In the genomic region with DNA sequence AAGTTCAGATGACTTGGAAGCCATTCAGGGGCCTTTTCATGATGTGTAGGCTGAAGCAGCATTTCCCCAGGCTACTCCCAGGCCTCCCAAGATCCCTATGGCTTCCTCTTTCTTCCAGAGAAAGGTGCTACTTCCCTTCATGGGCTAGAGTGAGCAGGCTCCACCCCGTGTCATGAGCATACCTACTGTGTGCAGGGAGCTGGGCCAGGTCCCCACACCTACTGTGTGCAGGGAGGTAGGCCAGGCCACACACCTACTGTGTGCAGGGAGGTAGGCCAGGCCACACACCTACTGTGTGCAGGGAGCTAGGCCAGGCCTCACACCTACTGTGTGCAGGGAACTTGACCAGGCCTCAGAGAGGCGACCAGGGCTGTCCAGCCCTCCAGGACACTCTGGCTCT, we compare ENCODE assay signal across 14 mouse cellular contexts.
"Had no signal": no experiment of that assay in that cellular context is flagged by ENCODE, and none has a peak within 500 bp of the region (broad histone marks: within the 10 kb centered on the region; RNA-seq: fewer than 3 reads in every experiment).

No protein-coding gene starts in this region.

- H3K9me3 ChIP-seq: limb, embryonic 15.5 days; liver, embryonic 12.5 days; lung, embryonic 15.5 days; midbrain, embryonic 15.5 days; neural tube, embryonic 13.5 days had no signal

- H3K27ac ChIP-seq: kidney, postnatal 0 days; left cerebral cortex, adult 2 months; limb, embryonic 15.5 days; liver, embryonic 12.5 days; lung, embryonic 15.5 days; midbrain, embryonic 15.5 days; neural tube, embryonic 13.5 days had no signal

- H3K9ac ChIP-seq: limb, embryonic 15.5 days; liver, embryonic 12.5 days; lung, embryonic 15.5 days; midbrain, embryonic 15.5 days; neural tube, embryonic 13.5 days had no signal

- H3K4me2 ChIP-seq: limb, embryonic 15.5 days; liver, embryonic 12.5 days; lung, embryonic 15.5 days; midbrain, embryonic 15.5 days; neural tube, embryonic 13.5 days had no signal

- H3K4me3 ChIP-seq: left cerebral cortex, adult 2 months; limb, embryonic 15.5 days; liver, embryonic 12.5 days; lung, embryonic 15.5 days; midbrain, embryonic 15.5 days; neural tube, embryonic 13.5 days had no signal

- ATAC-seq: liver, embryonic 12.5 days; midbrain, embryonic 15.5 days had no signal

- DNase-seq: kidney, adult 9 months; kidney, postnatal 36 days; retina, postnatal 1 day; right cerebral cortex, postnatal 4 days; spleen, adult 18-20 months; thymus, adult 18-20 months; thymus, postnatal 14 days had no signal

- H3K27me3 ChIP-seq: lung, embryonic 15.5 days had no signal

- H3K36me3 ChIP-seq: limb, embryonic 15.5 days; liver, embryonic 12.5 days; lung, embryonic 15.5 days; midbrain, embryonic 15.5 days; neural tube, embryonic 13.5 days had no signal
